Mouse (Mus musculus) stomach, embryonic 14.5 days (tissue): Measurements from ENCODE around the gene Myh7b. TPM values are rescaled to one million over a fixed set of nuclear protein-coding genes. Genes with fewer than 3 reads are reported as not detected.
A peak's percentile ranks its signal among the peaks of the same experiment; 100 is the strongest.

ENCODE experiments used
- ATAC-seq: fragments of 200-750 bp; cut with Nextera tagmentation; 2 replicates; pipeline ENCODE4 v1.8.0; 2017; ENCODE audit warnings: low read depth, moderate TSS enrichment; ENCODE audit not compliant: insufficient number of reproducible peaks, insufficient read depth, low FRiP score
- H3K27ac ChIP-seq: fragments of 300-500 bp; sonication (generic); 2 replicates; pipeline ENCODE4 v1.5.1; 2014; ENCODE audit warnings: mild to moderate bottlenecking, low read length, moderate library complexity, mixed read lengths
- H3K27me3 ChIP-seq: fragments of 300-500 bp; sonication (generic); 2 replicates; pipeline ENCODE4 v1.6.1; 2014; ENCODE audit warnings: low read length, control low read depth, mixed read lengths; ENCODE audit not compliant: control insufficient read depth, insufficient read depth
- H3K36me3 ChIP-seq: fragments of 300-500 bp; sonication (generic); 2 replicates; pipeline ENCODE4 v1.6.1; 2014; ENCODE audit warnings: mild to moderate bottlenecking, control low read depth, low read length, moderate library complexity, mixed read lengths; ENCODE audit not compliant: control insufficient read depth, insufficient read depth
- H3K4me1 ChIP-seq: fragments of 300-500 bp; sonication (generic); 2 replicates; pipeline ENCODE4 v1.6.1; 2014; ENCODE audit warnings: low read length, control low read depth, mixed read lengths; ENCODE audit not compliant: control insufficient read depth, insufficient read depth
- H3K4me2 ChIP-seq: fragments of 300-500 bp; sonication (generic); replicated peaks from 2 replicates; pipeline ENCODE4 v1.6.1; 2014; ENCODE audit warnings: low read depth, low read length, control low read depth
- H3K4me3 ChIP-seq: fragments of 300-500 bp; sonication (generic); 2 replicates; pipeline ENCODE4 v1.5.1; 2014; ENCODE audit warnings: low read depth, low read length, control low read depth
- H3K9ac ChIP-seq: fragments of 300-500 bp; sonication (generic); replicated peaks from 2 replicates; pipeline ENCODE4 v1.6.1; 2014; ENCODE audit warnings: low read depth, mild to moderate bottlenecking, control low read depth, low read length, moderate library complexity, mixed read lengths
- H3K9me3 ChIP-seq: fragments of 300-500 bp; sonication (generic); 2 replicates; pipeline ENCODE4 v1.6.1; 2016; ENCODE audit warnings: low read depth, low read length, control low read depth; ENCODE audit not compliant: control insufficient read depth
- WGBS: fragments of 180-500 bp; shearing (Covaris S2); extraction: QIAGEN DNeasy Blood & Tissue Kit; methylation state at CpG from one replicate; pipeline ENCODE4 v1.1.7; 2014; 5-methylcytosine and 5-hydroxymethylcytosine counted together
- polyA plus RNA-seq: library from polyadenylated mRNA; unstranded; fragments of >200 nt; fragmentation: Nextera tagmentation; extraction: Ambion mirVana; gene quantifications from 2 replicates; pipeline ENCODE4 v1.2.1, GENCODE M21; 2014

Gene Myh7b
- polyA plus RNA-seq, 1 experiment from 2014 or later: 0.39 TPM

DNA sequence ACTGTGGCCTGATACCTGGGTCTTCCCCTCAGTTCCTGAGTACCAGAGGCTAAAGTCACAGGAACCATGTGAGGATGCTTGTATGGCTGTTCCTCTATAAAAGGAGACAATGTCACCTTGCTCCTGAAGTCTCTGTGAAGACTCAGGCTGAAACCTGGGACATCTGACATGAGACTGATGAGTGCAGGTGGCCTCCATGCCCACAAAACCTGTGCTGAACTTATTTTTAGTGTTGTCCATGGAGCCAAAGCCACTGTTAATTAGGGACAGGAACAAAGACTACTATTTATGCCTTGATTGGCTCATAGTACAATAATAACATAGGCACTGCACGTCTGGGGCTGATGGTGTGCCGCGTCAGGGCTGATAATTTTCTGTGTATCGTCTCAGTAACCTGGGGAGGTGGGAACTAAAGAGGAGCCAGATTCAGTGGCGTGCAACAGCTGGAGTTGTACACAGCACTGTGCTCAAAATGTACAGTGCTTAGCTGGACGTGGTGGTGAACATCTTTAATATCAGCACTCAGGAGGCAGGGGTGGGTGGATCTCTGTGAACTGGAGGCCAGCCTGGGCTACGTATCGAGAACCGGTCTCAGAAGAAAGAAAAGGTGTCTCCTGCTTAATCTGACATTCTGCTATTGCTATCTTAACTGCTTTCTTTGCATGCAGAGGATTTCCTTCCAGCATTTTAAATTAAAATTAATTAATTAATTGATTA lies 980 bp downstream of the Myh7b start:
- Histone ChIP-seq H3K4me3 (no peak overlapping the region), H3K9ac (no peak overlapping the region), H3K4me2 (no peak overlapping the region), H3K36me3 (no peaks in the 10 kb centered on the region), H3K27ac (no peak overlapping the region), H3K27me3 (no peaks in the 10 kb centered on the region), H3K4me1 (no peaks in the 10 kb centered on the region), H3K9me3 (no peaks in the 10 kb centered on the region)
- no peak for ATAC-seq
- WGBS: 88% methylated on average over 9 of the region's 9 CpGs

DNA sequence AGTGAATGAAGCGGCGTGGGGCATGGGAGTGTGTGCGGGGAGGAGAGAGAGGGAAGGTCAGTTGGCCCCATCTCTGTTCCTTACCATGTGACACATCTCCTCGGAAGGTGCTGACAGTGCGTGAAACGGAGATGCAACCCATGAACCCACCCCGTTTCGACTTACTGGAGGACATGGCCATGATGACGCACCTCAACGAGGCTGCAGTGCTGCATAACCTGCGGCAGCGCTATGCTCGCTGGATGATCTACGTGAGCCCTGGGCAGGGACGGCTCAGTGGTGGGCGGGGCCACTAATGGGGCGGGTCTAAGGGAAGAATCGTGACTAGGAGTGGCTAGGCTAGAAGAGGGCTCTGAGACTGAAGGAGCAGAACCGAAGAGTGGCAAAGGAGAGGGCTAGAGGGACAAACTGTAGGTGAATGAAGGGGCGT lies 2.3 kb downstream of the Myh7b start:
- Histone ChIP-seq H3K4me2 (peak overlapping the region; percentile 40), H3K27ac (no peak overlapping the region), H3K4me3 (peak overlapping the region; percentile 10), H3K4me1 (no peaks in the 10 kb centered on the region), H3K9me3 (no peaks in the 10 kb centered on the region), H3K27me3 (no peaks in the 10 kb centered on the region), H3K9ac (no peak overlapping the region), H3K36me3 (no peaks in the 10 kb centered on the region)
- peak; percentile 91 for ATAC-seq
- WGBS: 3% methylated on average over 20 of the region's 20 CpGs

DNA sequence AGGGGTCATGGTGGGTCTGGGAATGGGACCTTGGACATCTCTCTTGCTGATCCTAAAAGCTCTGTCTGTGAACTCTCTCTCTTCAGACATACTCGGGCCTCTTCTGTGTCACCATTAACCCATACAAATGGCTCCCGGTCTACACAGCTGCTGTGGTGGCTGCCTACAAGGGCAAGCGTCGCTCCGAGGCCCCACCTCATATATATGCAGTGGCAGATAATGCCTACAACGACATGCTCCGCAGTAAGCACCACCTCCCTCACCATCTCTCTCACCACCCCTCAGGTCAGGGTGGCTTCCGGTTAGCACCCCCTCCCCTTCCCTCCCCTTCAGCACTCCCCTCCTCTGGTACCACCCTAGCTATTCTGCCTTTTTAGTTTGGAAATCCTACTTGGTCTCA lies 2.9 kb downstream of the Myh7b start:
- no peak overlapping the region for H3K27ac ChIP-seq
- H3K4me2 ChIP-seq: 0 out of 2 replicates have a peak overlapping the region, but pooled peaks have one; percentile 40
- no peak overlapping the region for H3K4me3 ChIP-seq
- no peaks in the 10 kb centered on the region for H3K27me3 ChIP-seq
- no peak for ATAC-seq
- H3K4me1 ChIP-seq: no peaks in the 10 kb centered on the region
- no peaks in the 10 kb centered on the region for H3K36me3 ChIP-seq
- H3K9ac ChIP-seq: no peak overlapping the region
- 63% methylated on average over 8 of the region's 8 CpGs for WGBS
- no peaks in the 10 kb centered on the region for H3K9me3 ChIP-seq

DNA sequence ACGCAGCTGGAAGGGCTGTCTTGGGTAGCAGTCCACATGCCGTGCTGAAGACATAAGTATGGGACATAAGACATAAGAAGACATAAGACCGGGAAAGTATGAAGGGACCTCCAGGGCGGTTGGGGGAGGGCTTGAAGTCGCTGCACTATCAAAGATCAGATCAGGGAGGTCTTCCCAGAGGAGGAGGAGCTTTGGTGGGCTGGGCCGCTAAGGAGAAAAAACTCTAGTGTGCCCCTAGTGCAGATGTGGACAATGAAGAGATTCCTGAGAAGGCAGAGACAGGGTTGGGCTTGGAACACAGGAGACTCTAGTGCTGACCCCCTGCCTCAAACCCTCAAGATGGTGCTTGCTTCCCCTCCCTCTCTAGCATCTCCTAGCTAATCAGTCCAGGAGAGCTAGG lies 6.0 kb downstream of the Myh7b start:
- no peak for ATAC-seq
- whole genome bisulfite sequencing: 43% methylated on average over 6 of the region's 6 CpGs
- H3K9me3 ChIP-seq: no peaks in the 10 kb centered on the region
- no peak overlapping the region for H3K4me3 ChIP-seq
- H3K27me3 ChIP-seq: no peaks in the 10 kb centered on the region
- H3K27ac ChIP-seq: no peak overlapping the region
- no peak overlapping the region for H3K9ac ChIP-seq
- no peak overlapping the region for H3K4me2 ChIP-seq
- H3K4me1 ChIP-seq: no peaks in the 10 kb centered on the region
- no peaks in the 10 kb centered on the region for H3K36me3 ChIP-seq

DNA sequence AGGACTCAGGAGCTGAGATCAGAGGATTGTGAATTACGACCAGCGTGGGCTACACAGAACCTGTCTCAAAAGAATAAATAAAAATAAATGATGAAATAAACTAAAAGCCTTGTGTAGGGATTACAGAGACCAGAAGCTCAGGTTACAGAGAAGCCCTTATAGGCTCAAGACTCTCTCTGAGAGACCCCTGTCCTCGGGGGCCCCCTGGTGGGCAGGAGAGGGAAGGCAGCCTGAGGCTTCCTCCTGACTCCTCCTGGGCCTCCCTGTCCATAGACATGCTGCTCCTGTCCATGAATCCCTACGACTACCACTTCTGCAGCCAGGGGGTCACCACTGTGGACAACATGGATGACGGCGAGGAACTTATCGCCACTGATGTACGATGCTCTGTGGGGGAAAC lies 8.8 kb downstream of the Myh7b start:
- H3K27ac ChIP-seq: no peak overlapping the region
- H3K36me3 ChIP-seq: no peaks in the 10 kb centered on the region
- H3K9me3 ChIP-seq: no peaks in the 10 kb centered on the region
- H3K9ac ChIP-seq: no peak overlapping the region
- no peak overlapping the region for H3K4me2 ChIP-seq
- H3K4me1 ChIP-seq: no peaks in the 10 kb centered on the region
- peak; percentile 73 for ATAC-seq
- H3K4me3 ChIP-seq: no peak overlapping the region
- H3K27me3 ChIP-seq: no peaks in the 10 kb centered on the region
- 20% methylated on average over 8 of the region's 8 CpGs for WGBS

DNA sequence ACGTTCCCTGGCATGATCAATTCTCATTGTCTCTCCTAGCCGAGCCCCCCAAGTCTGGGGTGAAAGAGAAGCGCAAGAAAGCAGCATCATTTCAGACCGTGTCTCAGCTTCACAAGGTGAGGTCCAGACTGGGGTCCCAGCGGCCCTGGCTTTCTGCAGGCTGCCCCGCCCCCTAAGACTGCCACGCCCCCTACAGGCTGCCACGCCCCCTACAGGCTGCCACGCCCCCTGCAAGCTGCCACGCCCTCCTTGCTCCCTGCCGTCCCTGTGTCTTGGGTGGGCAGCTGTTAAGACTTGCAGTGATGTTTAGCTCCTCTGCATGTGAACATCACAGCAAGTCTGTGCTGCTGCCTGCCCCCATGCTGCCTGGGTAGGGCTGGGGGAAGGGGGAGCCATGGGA lies 11.6 kb downstream of the Myh7b start:
- H3K4me1 ChIP-seq: no peaks in the 10 kb centered on the region
- WGBS: 26% methylated on average over 11 of the region's 11 CpGs
- H3K4me2 ChIP-seq: no peak overlapping the region
- H3K27ac ChIP-seq: no peak overlapping the region
- ATAC-seq: no peak
- H3K9ac ChIP-seq: no peak overlapping the region
- H3K36me3 ChIP-seq: no peaks in the 10 kb centered on the region
- H3K4me3 ChIP-seq: no peak overlapping the region
- no peaks in the 10 kb centered on the region for H3K27me3 ChIP-seq
- H3K9me3 ChIP-seq: no peaks in the 10 kb centered on the region

DNA sequence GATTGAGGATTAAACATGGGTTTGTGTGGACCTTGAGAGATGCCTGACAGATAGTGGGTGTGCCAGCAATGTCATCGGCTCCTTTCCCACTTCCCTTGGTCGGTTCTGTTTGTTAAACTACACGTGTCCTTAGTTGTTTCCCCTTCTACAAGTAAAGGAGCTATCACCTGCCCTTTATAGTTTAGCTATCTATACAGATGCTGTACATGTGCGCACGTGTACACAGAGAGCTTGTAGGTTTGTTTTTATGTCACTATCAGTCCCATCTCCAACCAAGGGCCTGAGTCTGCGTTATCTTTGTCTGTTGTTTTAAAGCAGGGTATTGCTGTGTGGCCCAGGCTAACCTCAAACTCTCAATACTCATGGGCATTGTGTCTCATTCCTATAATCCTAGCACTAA lies 13.0 kb downstream of the Myh7b start:
- Histone ChIP-seq H3K9ac (no peak overlapping the region), H3K4me2 (no peak overlapping the region), H3K4me3 (no peak overlapping the region), H3K36me3 (no peaks in the 10 kb centered on the region), H3K27ac (no peak overlapping the region), H3K4me1 (peaks cover 2% of the 10 kb centered on the region; the same call in 1 of the 2 replicates), H3K9me3 (no peaks in the 10 kb centered on the region), H3K27me3 (0 out of 2 replicates have a peak, but pooled peaks cover 3% of the 10 kb centered on the region)
- ATAC-seq: no peak
- WGBS: 73% methylated on average over 6 of the region's 6 CpGs

DNA sequence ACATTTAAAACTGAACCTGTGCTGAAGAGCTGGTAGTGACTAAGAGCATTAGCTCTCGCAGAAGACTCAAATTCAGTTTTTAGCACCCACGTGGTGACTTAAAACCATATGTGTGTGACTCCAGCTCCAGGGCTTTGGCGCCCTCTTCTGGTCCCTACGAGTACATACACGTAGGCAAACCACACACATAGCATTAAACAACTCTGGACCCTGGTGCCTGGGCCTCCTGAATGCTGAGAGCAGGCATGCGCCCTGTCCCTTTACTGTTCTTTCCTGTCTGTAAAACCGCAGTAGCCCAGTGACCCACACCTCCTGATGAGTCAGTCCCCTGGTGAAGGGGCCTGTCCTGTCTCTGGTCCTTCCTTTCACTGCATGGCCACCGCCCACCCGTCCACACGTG lies 13.7 kb downstream of the Myh7b start:
- Histone ChIP-seq H3K27ac (no peak overlapping the region), H3K4me3 (no peak overlapping the region), H3K27me3 (0 out of 2 replicates have a peak, but pooled peaks cover 6% of the 10 kb centered on the region), H3K4me2 (no peak overlapping the region), H3K9me3 (no peaks in the 10 kb centered on the region), H3K36me3 (no peaks in the 10 kb centered on the region), H3K4me1 (peaks cover 6% of the 10 kb centered on the region; the same call in 1 of the 2 replicates), H3K9ac (no peak overlapping the region)
- ATAC-seq: no peak
- 35% methylated on average over 10 of the region's 10 CpGs for WGBS

DNA sequence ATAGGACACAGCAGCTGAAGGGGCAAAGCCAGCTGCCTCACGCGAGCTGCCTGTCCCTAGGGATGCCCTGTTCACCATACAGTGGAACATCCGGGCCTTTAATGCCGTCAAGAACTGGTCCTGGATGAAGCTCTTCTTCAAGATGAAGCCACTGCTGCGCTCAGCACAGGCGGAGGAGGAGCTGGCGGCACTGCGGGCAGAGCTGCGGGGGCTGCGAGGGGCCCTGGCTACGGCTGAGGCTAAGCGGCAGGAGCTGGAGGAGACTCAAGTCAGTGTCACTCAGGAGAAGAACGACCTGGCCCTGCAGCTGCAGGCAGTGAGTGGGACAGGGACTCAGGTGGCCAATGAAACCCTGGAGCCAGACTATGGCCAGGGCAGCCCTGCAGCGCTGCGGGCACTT lies 15.3 kb downstream of the Myh7b start:
- no peak overlapping the region for H3K9ac ChIP-seq
- peaks cover 6% of the 10 kb centered on the region; the same call in 1 of the 2 replicates for H3K4me1 ChIP-seq
- WGBS: 57% methylated on average over 15 of the region's 15 CpGs
- peaks cover 11% of the 10 kb centered on the region for H3K27me3 ChIP-seq
- H3K27ac ChIP-seq: no peak overlapping the region
- H3K4me2 ChIP-seq: no peak overlapping the region
- H3K36me3 ChIP-seq: no peaks in the 10 kb centered on the region
- H3K4me3 ChIP-seq: no peak overlapping the region
- H3K9me3 ChIP-seq: no peaks in the 10 kb centered on the region
- no peak for ATAC-seq
